In the genomic region with DNA sequence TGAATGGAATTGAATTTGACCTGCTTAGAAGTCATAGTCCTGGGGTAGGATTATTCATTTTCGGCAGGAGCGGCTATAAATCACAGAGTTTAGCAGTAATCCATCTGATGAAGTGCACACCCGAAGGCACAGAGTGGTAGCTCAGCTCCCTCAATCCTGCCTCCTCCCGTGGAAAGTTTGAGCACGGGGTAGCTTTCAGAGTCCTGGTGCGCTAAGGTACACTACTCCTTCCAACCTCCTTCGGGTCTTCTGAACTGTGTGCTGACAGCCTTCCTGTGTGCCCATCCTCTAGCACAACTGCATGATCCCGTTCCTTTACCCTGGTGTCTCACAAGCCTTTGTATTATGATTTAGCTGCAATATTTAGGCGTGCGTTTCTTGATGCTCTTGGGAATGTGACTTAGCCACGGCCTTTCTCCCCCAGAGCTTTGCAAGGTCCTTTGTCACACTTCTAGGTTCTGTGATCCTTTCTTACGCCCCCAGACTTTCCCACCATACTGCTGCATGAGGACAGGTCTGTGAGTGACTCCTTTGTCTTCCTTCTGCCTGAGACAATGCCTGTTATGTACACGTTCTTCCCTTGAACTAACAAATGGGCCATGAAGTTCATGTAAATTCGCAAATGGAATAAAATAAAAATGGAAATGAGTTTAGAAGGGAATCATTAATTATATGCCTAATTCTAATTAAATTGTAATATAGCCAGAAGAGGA, we compare ENCODE assay signal across 15 mouse cellular contexts. TPM values are rescaled to one million over a fixed set of nuclear protein-coding genes. Genes with fewer than 3 reads are reported as not detected.
A peak's percentile ranks its signal among the peaks of the same experiment; 100 is the strongest.
DNase-seq lines count a peak whose midpoint lies in the region; ATAC-seq lines count a peak whose summit lies in the region.
"Had no signal": no experiment of that assay in that cellular context is flagged by ENCODE, and none has a peak within 500 bp of the region (broad histone marks: within the 10 kb centered on the region; RNA-seq: fewer than 3 reads in every experiment).

No protein-coding gene starts in this region.

- peak; percentile 56 for DNase-seq in heart, adult 11 months
- no peak for DNase-seq in heart, adult 18-20 months
- no peak for DNase-seq in forebrain, embryonic 10.5 days (ENCODE audit: extremely low spot score, low spot score)
- DNase-seq in urinary bladder, postnatal 10 days (ENCODE audit: low spot score) = no peak
- no peak for DNase-seq in lung, postnatal 25 days (ENCODE audit: low spot score)
- DNase-seq: adrenal gland, adult 8-10 months; cerebellum, postnatal 36 days; heart, postnatal 36 days; kidney, postnatal 4 days; lung, postnatal 36 days had no signal

- peak overlapping the region; percentile 29 for H3K4me2 ChIP-seq in hindbrain, embryonic 12.5 days (replicated peaks)
- H3K4me2 ChIP-seq in midbrain, embryonic 15.5 days = peak overlapping the region; percentile 27
- H3K4me2 ChIP-seq: embryonic facial prominence, embryonic 15.5 days; liver, embryonic 12.5 days had no signal

- peak; percentile 84 for ATAC-seq in hindbrain, embryonic 12.5 days (ENCODE audit: low FRiP score)
- ATAC-seq in midbrain, embryonic 15.5 days (replicated peaks) = peak; percentile 76
- no peak for ATAC-seq in megakaryocyte, adult 5-6 weeks (ENCODE audit: poor library complexity, severe bottlenecking)
- ATAC-seq: liver, embryonic 12.5 days had no signal

- no peaks in the 10 kb centered on the region for H3K9me3 ChIP-seq in forebrain, embryonic 10.5 days
- no peaks in the 10 kb centered on the region for H3K9me3 ChIP-seq in hindbrain, embryonic 12.5 days (replicated peaks)
- H3K9me3 ChIP-seq in midbrain, embryonic 15.5 days = no peaks in the 10 kb centered on the region
- H3K9me3 ChIP-seq: embryonic facial prominence, embryonic 15.5 days; liver, embryonic 12.5 days had no signal

- H3K4me3 ChIP-seq in forebrain, embryonic 10.5 days = no peak overlapping the region; the same call in 1 of the 2 replicates
- H3K4me3 ChIP-seq in hindbrain, embryonic 12.5 days = no peak overlapping the region
- H3K4me3 ChIP-seq in midbrain, embryonic 15.5 days = no peak overlapping the region
- H3K4me3 ChIP-seq: embryonic facial prominence, embryonic 15.5 days; liver, embryonic 12.5 days had no signal

- H3K36me3 ChIP-seq in forebrain, embryonic 10.5 days (replicated peaks) = peaks cover 62% of the 10 kb centered on the region
- peaks cover 6% of the 10 kb centered on the region for H3K36me3 ChIP-seq in hindbrain, embryonic 12.5 days
- peaks cover 6% of the 10 kb centered on the region; the same call in 1 of the 2 replicates for H3K36me3 ChIP-seq in midbrain, embryonic 15.5 days (replicated peaks)

- H3K27ac ChIP-seq in forebrain, embryonic 10.5 days = peak overlapping the region; percentile 67; the same call in 1 of the 2 replicates
- H3K27ac ChIP-seq in hindbrain, embryonic 12.5 days = peak overlapping the region; percentile 81
- H3K27ac ChIP-seq in midbrain, embryonic 15.5 days = peak overlapping the region; percentile 62
- H3K27ac ChIP-seq: embryonic facial prominence, embryonic 15.5 days; liver, embryonic 12.5 days had no signal

- peaks cover 22% of the 10 kb centered on the region for H3K4me1 ChIP-seq in forebrain, embryonic 10.5 days
- H3K4me1 ChIP-seq in hindbrain, embryonic 12.5 days = peaks cover 18% of the 10 kb centered on the region
- H3K4me1 ChIP-seq in midbrain, embryonic 15.5 days = peaks cover 13% of the 10 kb centered on the region

- peak overlapping the region; percentile 35 for H3K9ac ChIP-seq in hindbrain, embryonic 12.5 days
- H3K9ac ChIP-seq in midbrain, embryonic 15.5 days = no peak overlapping the region
- H3K9ac ChIP-seq: embryonic facial prominence, embryonic 15.5 days; liver, embryonic 12.5 days had no signal

- no peaks in the 10 kb centered on the region for H3K27me3 ChIP-seq in forebrain, embryonic 10.5 days (ENCODE audit: poor library complexity, severe bottlenecking)
- H3K27me3 ChIP-seq in hindbrain, embryonic 12.5 days = no peaks in the 10 kb centered on the region
- no peaks in the 10 kb centered on the region for H3K27me3 ChIP-seq in midbrain, embryonic 15.5 days (replicated peaks)
- H3K27me3 ChIP-seq: embryonic facial prominence, embryonic 15.5 days; liver, embryonic 12.5 days had no signal

- WGBS in forebrain, embryonic 10.5 days = 69% methylated on average over 14 of the region's 14 CpGs
- WGBS in hindbrain, embryonic 12.5 days = 43% methylated on average over 14 of the region's 14 CpGs
- WGBS in midbrain, embryonic 15.5 days = 34% methylated on average over 14 of the region's 14 CpGs

RNA-seq across cellular contexts. Expression of a gene that starts 11.8 kb away (rescaled TPM):
- total RNA-seq in heart, adult 18-20 months (2021) = 10 to 100 TPM; 10.9 to 14.4 TPM
- 28.2 and 29.2 TPM in 2 replicates for polyA plus RNA-seq in forebrain, embryonic 10.5 days (2016; fragmentation: Nextera tagmentation; extraction: Ambion mirVana)
- polyA plus RNA-seq in hindbrain, embryonic 12.5 days (2016; fragmentation: Nextera tagmentation; extraction: Ambion mirVana) = 40.7 and 46.7 TPM in 2 replicates
- 12.4 and 14.5 TPM in 2 replicates for polyA plus RNA-seq in midbrain, embryonic 15.5 days (2015; fragmentation: Nextera tagmentation; extraction: Ambion mirVana)
- 21.0 and 24.3 TPM in 2 replicates for total RNA-seq in megakaryocyte, adult 5-6 weeks (2015)
- 8.8 and 13.5 TPM in 2 replicates for total RNA-seq in megakaryocyte, adult 5-6 weeks (2017)
